Mouse (Mus musculus): ENCODE measurements around the gene Idh3b.

Idh3b gene

DNA sequence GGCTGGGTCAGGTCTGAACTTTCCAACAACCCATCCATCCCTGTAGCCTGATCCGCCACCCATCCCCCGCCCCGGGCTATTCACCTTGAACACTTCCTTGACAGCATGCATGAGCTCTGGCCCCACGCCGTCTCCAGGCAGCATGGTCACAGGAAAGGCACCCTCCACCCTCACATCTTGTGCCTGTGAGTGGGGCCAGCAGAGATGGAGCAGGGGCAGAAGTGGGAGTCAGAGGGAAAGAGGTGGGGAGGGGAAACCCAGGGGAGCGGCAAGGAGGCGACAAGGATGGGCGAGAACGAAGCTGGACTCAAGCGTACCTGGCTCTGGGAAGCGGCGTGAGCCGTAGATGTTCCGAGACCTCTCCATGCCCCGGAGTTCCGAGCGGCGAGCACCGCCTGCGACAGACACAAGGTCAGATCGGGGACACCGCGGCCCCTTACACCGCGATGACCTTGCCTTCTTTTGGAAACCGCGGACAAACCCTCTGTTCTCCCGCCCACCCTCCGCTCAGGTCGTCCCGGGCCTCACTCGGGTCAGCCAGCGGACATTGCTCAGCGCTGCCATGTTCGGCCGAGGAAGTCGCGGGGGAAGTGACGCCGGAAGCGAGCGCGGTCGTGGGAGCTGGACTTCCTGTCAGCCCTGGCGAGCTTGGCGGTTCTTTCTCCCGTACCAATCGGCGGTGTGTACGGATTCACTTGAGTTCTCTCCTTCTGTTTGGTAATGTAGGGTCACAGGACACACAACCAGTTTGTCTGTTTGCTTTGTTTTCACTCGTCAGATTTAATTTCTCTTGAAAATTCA lies at the start of gene Idh3b:
TSS of gene Idh3b (minus strand) at position 694 of the 801 bp plus-strand sequence.
- peak; percentile 85 for DNase-seq (ENCODE audit: inconsistent ontology term)

DNA sequence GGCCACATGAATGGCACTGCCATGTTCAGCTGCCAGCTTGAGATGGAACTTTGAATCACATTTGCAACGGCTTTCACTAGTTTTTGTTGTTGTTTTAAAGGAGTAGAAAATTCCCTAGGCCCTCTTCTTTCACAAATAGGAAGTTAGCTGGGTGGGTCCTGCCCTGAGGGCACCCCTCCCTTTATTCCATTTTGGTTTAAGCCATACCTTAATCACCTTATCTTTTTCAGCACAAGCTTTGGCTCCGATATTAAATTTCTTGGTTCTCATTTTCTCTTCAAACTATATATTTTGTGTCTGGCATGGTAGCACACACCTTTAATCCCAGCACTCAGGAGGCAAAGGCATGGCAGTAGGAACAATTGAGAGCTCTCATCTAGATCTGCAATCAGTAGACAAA lies 45.2 kb upstream of the Idh3b start:
- no peak for DNase-seq (ENCODE audit: inconsistent ontology term)

DNA sequence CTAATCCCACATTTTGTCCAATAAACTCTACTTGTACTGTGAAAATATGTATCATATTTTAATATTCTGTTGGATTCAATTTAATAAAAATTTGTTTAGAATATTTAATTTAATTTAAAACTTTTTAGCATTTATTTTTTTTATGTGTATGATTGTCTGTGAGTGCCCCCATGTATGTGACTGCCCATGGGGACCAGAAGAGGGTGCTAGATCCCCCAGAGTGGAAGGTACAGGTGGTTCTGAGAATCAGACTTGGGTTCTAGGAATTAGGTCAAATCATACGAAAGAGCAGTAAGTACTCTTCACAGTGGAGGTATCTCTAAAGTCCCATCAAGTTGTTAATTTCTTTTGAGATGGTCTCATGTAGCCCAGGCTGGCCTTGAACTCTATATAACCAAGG lies 42.7 kb upstream of the Idh3b start:
- DNase-seq (ENCODE audit: inconsistent ontology term): no peak

- DNase-seq (ENCODE audit: inconsistent ontology term): no peak
Observed at GRCm38 (mm10) chr2:130303014-130303413, 18.7 kb upstream of the Idh3b start.

- DNase-seq (ENCODE audit: inconsistent ontology term): no peak
Observed at GRCm38 (mm10) chr2:130297580-130297979, 13.2 kb upstream of the Idh3b start.

DNA sequence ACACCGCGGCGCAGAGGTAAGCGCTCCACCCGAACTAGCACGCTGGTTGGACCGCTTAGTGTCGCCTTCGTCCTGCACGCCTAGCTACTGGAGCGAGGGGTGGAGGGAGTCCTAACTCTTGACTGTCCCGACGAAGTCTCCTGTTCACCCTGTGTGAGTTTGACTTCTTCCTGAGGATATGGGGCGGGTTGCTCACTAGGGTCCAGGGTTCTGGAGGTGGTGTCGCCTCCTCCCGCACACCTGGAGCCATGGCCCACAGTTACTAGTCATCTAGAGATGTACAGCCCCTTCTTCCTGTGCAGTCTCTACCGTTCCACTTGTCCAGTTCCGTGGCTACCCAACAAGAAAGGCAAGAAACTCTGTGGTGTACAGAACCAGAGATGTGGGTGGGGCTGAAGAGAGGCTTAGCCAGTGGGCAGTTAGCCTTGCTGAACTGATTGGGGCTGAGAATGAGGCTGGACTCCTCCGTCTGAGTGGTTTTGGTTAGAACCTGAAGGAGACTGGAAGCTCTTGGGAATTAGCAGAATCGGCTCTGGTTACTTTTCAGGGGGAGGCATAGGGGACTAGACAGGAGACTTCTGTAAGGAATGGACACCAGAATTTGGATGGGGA lies 11.9 kb upstream of the Idh3b start:
- no peak for DNase-seq (ENCODE audit: inconsistent ontology term)

DNA sequence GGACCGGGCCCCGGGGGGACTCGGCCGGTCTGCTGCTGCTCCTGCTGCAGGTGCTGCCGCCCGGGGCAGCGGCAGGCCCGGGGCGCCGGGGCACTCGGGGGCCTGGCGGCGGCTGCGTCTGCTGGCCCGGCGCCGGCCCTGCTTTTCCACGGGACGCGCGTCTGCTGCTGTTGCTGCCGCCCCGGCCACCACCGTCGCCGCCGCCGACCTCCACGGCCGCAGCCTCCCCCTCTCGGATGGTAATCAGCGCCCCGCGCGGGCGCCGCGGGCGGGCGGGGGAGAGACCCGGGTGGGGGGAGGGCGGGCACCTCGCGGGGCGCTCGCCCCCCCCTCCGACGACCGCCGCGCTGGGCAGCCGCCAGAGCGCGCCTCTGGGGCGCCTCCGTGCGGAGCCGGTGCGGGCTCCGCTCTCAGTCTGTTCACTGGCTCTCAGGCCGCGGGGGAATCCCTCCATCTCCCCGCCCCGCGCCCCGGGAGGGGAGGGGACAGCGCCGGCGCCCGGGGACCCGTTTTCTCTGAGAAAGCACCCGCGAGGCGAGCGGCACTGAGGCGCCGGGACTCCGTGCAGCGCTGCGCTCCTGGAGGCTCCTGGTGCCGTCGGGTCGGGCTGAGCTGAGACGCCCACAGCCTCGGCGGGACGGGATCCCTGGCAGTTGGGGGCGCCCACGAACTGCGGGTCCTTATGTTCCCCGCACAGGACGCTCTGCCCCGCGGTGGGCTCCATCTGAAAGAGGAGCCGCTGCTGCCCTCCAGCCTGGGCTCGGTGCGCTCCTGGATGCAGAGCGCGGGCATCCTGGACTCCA lies 11.2 kb upstream of the Idh3b start:
- peak; percentile 80 for DNase-seq (ENCODE audit: inconsistent ontology term)

- peak; percentile 79 for DNase-seq (ENCODE audit: inconsistent ontology term)
Observed at GRCm38 (mm10) chr2:130294936-130295277, 10.6 kb upstream of the Idh3b start, which contains the start of gene Ebf4. TSS of gene Ebf4 (plus strand) at chr2:130295169.

DNA sequence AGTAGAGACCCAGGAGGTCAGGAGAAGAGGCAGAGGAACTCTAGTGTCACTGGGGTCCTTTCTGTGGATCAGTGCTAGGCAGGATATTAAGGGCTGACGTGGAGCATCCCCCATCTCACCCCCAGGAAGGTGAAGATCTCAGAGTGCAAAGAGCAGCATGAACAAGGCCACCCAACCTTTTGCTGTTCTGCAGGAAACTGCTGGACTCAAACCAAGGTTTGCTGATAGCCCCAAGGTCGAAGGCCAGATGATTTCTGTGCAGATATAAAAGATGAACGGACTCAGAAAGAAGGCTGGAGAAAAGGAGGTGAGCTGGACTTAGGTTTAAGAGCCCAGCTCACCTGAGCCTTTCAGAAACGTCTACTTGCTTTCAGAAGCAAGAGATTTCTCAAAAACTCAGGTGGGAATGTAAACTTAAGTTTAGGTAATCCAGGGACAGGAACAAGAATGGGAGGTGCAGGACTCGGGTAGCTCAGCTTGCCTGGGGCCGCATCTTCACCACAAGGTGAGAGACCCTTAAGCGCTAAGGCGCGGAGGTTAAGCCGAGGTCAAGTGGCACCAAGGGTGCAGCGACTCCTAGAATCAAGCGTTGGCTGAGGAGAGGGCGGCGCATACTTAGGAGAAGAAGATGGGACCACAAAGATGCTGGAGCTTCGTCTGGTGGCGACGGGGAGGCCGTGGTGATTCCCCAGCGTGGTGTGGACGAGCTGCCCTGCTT lies 10.0 kb upstream of the Idh3b start:
- no peak for DNase-seq (ENCODE audit: inconsistent ontology term)

- no peak for DNase-seq (ENCODE audit: inconsistent ontology term)
Observed at GRCm38 (mm10) chr2:130293486-130293885, 9.1 kb upstream of the Idh3b start.

DNA sequence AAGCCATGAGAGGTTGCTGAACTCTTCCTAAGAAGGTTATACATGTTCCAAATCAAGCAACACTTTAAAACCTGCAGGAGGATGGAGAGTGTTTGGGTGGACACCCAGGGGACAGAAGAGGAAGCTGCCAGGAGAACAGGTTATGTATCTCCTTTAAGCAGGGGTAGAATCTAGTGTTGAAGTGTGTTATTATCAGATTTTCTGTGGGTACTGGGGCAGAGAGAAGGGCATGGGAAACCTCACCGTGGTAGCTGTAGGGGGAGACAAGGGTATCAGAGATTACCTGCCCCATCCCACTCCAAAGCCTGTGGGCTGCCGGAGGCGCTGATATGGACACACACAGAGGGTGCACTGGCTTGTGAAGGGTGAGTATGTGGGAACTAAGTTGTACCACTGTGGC lies 8.7 kb upstream of the Idh3b start:
- no peak for DNase-seq (ENCODE audit: inconsistent ontology term)

DNA sequence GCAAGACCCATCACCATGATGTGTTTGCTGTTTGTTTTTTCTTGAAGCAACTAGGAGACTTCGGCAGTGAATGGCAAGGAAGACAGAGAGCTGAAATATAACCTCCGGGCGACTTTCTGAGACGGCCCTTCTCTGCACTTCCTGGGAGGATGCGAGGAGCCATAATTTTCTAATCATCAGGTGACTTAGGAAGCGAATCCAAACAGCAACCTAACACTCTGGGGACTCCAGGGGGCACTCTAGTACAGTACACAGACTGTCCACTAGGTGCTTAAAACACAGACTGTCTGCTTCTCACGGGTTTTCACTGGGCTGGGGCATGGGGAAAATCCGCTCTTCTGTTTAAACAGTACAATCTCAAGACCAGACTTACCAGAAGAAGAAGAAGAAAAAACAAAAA lies 7.1 kb upstream of the Idh3b start:
- DNase-seq (ENCODE audit: inconsistent ontology term): peak; percentile 65

GRCm38 (mm10) chr2:130289086-130289485 lies 4.7 kb upstream of the Idh3b start:
- DNase-seq (ENCODE audit: inconsistent ontology term): no peak

GRCm38 (mm10) chr2:130280818-130281217 lies 3.5 kb downstream of the Idh3b start:
- DNase-seq (ENCODE audit: inconsistent ontology term): no peak

DNA sequence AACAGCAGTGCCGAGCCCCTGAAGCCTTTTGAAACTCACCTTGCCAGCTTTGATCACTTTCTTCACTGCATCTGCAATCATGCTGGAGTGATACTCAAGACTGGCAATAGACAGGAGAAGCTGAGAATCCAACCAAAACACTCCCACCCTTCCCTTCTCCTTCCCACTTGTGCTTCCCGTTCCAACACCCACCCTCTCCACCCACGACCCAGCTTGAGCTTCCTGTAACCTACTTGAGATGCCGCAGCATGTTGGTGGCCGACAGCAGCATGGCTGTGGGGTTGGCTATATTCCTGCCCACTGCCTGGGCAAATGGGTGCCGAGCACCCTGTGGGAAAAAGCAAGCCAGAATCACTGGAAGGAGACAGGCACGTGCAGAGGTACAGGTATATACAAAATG lies 4.1 kb downstream of the Idh3b start:
- DNase-seq (ENCODE audit: inconsistent ontology term): no peak

GRCm38 (mm10) chr2:130279600-130280091 lies 4.7 kb downstream of the Idh3b start:
- no peak for DNase-seq (ENCODE audit: inconsistent ontology term)

- DNase-seq (ENCODE audit: inconsistent ontology term): peak; percentile 68
Observed at GRCm38 (mm10) chr2:130275649-130276048, 8.7 kb downstream of the Idh3b start.

- no peak for DNase-seq (ENCODE audit: inconsistent ontology term)
Observed at GRCm38 (mm10) chr2:130274862-130275261, 9.5 kb downstream of the Idh3b start.

- DNase-seq (ENCODE audit: inconsistent ontology term): peak; percentile 99
Observed at GRCm38 (mm10) chr2:130274149-130274861, 10.0 kb downstream of the Idh3b start, which contains the start of gene Nop56. TSS of gene Nop56 (plus strand) at chr2:130274430.

GRCm38 (mm10) chr2:130273732-130274131 lies 10.6 kb downstream of the Idh3b start:
- no peak for DNase-seq (ENCODE audit: inconsistent ontology term)

DNA sequence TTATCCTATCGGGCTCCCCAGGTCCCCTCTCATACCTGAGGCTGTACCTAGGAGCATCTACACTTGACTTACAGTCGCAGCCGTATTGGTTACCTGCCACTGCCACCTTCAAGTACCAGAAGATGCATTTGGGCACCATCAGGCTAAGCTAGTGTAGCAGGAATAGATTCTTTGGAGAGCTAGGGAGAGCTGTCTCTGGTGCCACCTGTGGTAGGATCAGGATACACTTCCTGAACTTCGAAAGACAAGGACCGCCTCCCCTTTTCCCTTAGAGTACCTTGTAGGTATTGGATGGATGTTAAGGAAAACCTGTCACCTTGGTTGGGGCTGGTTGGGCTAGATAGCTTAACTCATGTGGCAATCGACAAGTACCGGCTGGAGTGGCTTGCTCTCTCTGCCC lies 16.3 kb downstream of the Idh3b start:
- DNase-seq (ENCODE audit: inconsistent ontology term): no peak

All from Muller cell, postnatal 12 days (primary cell).